Mouse (Mus musculus): ENCODE measurements around the gene Hspa5. TPM values are rescaled to one million over a fixed set of nuclear protein-coding genes. Genes with fewer than 3 reads are reported as not detected.
"Not testable (repeated sequence)": the region's sequence is repeated elsewhere in the genome, so short reads cannot be mapped to it uniquely, and the experiment has no call there.

Gene Hspa5
- polyA plus RNA-seq, 1 experiment from 2014 or later = 991 TPM

DNA sequence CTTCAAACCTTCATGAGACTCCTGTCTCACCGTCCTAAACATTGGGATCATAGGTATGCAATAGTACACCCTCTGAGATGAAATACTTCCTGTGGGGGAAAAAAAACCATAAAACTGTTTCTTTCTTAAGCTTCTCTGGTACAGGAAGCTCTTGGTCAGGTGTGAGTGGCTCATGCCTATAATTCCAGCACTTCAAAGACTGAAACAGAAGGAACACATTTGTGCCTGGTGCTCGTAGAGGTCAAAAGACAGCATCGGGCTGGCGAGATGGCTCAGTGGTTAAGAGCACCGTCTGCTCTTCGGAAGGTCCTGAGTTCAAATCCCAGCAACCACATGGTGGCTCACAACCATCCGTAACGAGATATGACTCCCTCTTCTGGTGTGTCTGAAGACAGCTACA, 27.3 kb upstream of the Hspa5 start:
- 95% methylated on average over 8 of the region's 8 CpGs for WGBS
- Histone ChIP-seq H3K4me3 (ENCODE audit: low read length) (no peak overlapping the region), H3K9me3 (ENCODE audit: control insufficient read depth, low read length) (no peaks in the 10 kb centered on the region), H3K4me1 (ENCODE audit: control insufficient read depth, insufficient read depth, low read length) (no peaks in the 10 kb centered on the region), H3K36me3 (ENCODE audit: control insufficient read depth, insufficient read depth, low read length) (no peaks in the 10 kb centered on the region), H3K27ac (ENCODE audit: low read length) (no peak overlapping the region), H3K4me2 (ENCODE audit: low read depth, low read length) (no peak overlapping the region), H3K27me3 (replicated peaks; ENCODE audit: control insufficient read depth, insufficient read depth, low read length) (no peaks in the 10 kb centered on the region), H3K9ac (ENCODE audit: low read depth, low read length) (no peak overlapping the region)
- no peak for ATAC-seq

- no peaks in the 10 kb centered on the region for H3K4me1 ChIP-seq (ENCODE audit: control insufficient read depth, insufficient read depth, low read length)
- no peak overlapping the region for H3K27ac ChIP-seq (ENCODE audit: low read length)
- H3K9ac ChIP-seq (ENCODE audit: low read depth, low read length) = no peak overlapping the region
- H3K4me2 ChIP-seq (ENCODE audit: low read depth, low read length) = no peak overlapping the region
- 91% methylated on average over 2 of the region's 2 CpGs for WGBS
- H3K36me3 ChIP-seq (ENCODE audit: control insufficient read depth, insufficient read depth, low read length) = no peaks in the 10 kb centered on the region
- H3K27me3 ChIP-seq (replicated peaks; ENCODE audit: control insufficient read depth, insufficient read depth, low read length) = no peaks in the 10 kb centered on the region
- no peak for ATAC-seq
- H3K9me3 ChIP-seq (ENCODE audit: control insufficient read depth, low read length) = no peaks in the 10 kb centered on the region
- no peak overlapping the region for H3K4me3 ChIP-seq (ENCODE audit: low read length)
Observed at GRCm38 (mm10) chr2:34745673-34746072, 26.1 kb upstream of the Hspa5 start.

- ATAC-seq = no peak
- no peak overlapping the region for H3K27ac ChIP-seq (ENCODE audit: low read length)
- 74% methylated on average over 4 of the region's 4 CpGs for WGBS
Observed at GRCm38 (mm10) chr2:34748479-34748878, 23.3 kb upstream of the Hspa5 start.

DNA sequence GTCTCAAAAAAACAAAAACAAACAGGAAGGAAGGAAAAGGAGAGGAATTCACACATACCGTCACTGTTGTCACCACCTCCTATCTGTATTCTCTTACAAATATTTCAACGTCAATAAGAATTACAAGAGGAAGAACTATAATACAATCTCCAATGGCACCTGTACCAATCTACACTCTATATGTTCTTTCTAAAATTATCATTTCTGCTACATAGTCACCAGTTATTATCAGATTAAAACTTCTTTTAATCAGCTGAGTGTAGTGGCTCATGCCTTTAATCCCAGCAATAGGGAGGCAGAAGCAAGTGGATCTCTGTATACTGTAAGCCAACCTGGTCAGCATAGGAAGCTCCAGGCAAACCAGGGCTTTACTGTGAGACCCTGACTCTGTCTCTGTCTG, 21.5 kb upstream of the Hspa5 start:
- no peaks in the 10 kb centered on the region for H3K36me3 ChIP-seq (ENCODE audit: control insufficient read depth, insufficient read depth, low read length)
- no peak for ATAC-seq
- H3K9ac ChIP-seq (ENCODE audit: low read depth, low read length) = no peak overlapping the region
- no peak overlapping the region for H3K4me2 ChIP-seq (ENCODE audit: low read depth, low read length)
- no peaks in the 10 kb centered on the region for H3K9me3 ChIP-seq (ENCODE audit: control insufficient read depth, low read length)
- 77% methylated on average over 2 of the region's 2 CpGs for WGBS
- H3K4me1 ChIP-seq (ENCODE audit: control insufficient read depth, insufficient read depth, low read length) = peaks cover 15% of the 10 kb centered on the region
- no peak overlapping the region for H3K4me3 ChIP-seq (ENCODE audit: low read length)
- H3K27ac ChIP-seq (ENCODE audit: low read length) = no peak overlapping the region
- no peaks in the 10 kb centered on the region for H3K27me3 ChIP-seq (replicated peaks; ENCODE audit: control insufficient read depth, insufficient read depth, low read length)

More at GRCm38 (mm10) chr2:34748479-34748878, 23.3 kb upstream of the Hspa5 start:
- peaks cover 12% of the 10 kb centered on the region for H3K4me1 ChIP-seq (ENCODE audit: control insufficient read depth, insufficient read depth, low read length)
- no peak overlapping the region for H3K4me2 ChIP-seq (ENCODE audit: low read depth, low read length)
- H3K9ac ChIP-seq (ENCODE audit: low read depth, low read length) = no peak overlapping the region
- no peaks in the 10 kb centered on the region for H3K36me3 ChIP-seq (ENCODE audit: control insufficient read depth, insufficient read depth, low read length)
- no peak overlapping the region for H3K4me3 ChIP-seq (ENCODE audit: low read length)
- H3K9me3 ChIP-seq (ENCODE audit: control insufficient read depth, low read length) = no peaks in the 10 kb centered on the region
- no peaks in the 10 kb centered on the region for H3K27me3 ChIP-seq (replicated peaks; ENCODE audit: control insufficient read depth, insufficient read depth, low read length)

DNA sequence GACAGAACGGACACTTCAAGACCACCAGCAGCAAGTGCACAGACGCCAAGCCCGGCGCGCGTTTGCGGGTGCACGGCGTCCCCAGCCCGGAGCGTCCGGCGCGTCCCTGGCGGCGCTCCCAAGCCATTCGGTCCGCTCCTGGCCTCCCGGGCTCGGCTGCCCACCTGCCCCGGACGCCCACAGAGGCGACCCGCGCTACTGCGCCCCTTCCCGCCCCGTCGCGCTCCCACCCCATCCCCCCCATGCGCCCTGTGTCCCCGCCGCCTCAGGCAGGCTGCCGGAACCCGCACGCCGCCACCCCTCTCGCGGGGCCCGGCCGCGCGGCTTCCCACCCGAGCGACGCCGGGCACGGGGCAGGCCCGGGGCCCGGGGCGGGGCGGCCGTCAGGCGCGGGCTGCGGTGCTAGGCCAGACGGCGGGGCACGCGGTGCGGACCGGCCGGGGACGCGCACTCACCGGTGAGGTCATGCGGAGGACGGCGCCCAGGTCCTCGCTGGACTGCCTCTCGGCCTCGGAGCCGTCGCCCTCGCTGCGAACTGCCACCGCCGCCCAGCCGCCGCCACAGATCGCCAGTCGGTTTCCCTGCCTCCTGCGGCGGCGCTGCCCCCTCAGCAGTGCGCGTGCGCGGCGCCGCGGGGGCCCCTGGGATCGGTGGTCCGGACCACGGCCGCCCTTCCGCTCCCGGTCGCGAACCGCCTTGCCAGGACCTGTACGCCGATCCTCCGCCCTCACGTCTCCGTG, 17.8 kb upstream of the Hspa5 start:
- peak; percentile 97 for ATAC-seq
- Histone ChIP-seq H3K9me3 (ENCODE audit: control insufficient read depth, low read length) (no peaks in the 10 kb centered on the region), H3K36me3 (ENCODE audit: control insufficient read depth, insufficient read depth, low read length) (no peaks in the 10 kb centered on the region), H3K9ac (ENCODE audit: low read depth, low read length) (peak overlapping the region; percentile 96), H3K4me1 (ENCODE audit: control insufficient read depth, insufficient read depth, low read length) (peaks cover 16% of the 10 kb centered on the region), H3K27me3 (replicated peaks; ENCODE audit: control insufficient read depth, insufficient read depth, low read length) (no peaks in the 10 kb centered on the region), H3K4me3 (ENCODE audit: low read length) (peak overlapping the region; percentile 93), H3K27ac (ENCODE audit: low read length) (peak overlapping the region; percentile 88), H3K4me2 (ENCODE audit: low read depth, low read length) (peak overlapping the region; percentile 61)
- under 1% methylated on average over 102 of the region's 106 CpGs for WGBS

- Histone ChIP-seq H3K9ac (ENCODE audit: low read depth, low read length) (peak within 1 kb of the TSS; percentile 96), H3K4me2 (ENCODE audit: low read depth, low read length) (peak within 1 kb of the TSS; percentile 61), H3K4me1 (ENCODE audit: control insufficient read depth, insufficient read depth, low read length) (peaks cover 16% of the 10 kb centered on the region), H3K36me3 (ENCODE audit: control insufficient read depth, insufficient read depth, low read length) (no peaks in the 10 kb centered on the region), H3K27me3 (replicated peaks; ENCODE audit: control insufficient read depth, insufficient read depth, low read length) (no peaks in the 10 kb centered on the region), H3K9me3 (ENCODE audit: control insufficient read depth, low read length) (no peaks in the 10 kb centered on the region), H3K27ac (ENCODE audit: low read length) (peak within 1 kb of the TSS; percentile 88), H3K4me3 (ENCODE audit: low read length) (peak within 1 kb of the TSS; percentile 93)
- ATAC-seq = peak; percentile 26
- WGBS = 1% methylated on average over 14 of the region's 14 CpGs
Observed at GRCm38 (mm10) chr2:34754551-34755358, 17.0 kb upstream of the Hspa5 start, which contains the start of gene Gapvd1. Gene Gapvd1 (minus strand): TSS chr2:34755232.

DNA sequence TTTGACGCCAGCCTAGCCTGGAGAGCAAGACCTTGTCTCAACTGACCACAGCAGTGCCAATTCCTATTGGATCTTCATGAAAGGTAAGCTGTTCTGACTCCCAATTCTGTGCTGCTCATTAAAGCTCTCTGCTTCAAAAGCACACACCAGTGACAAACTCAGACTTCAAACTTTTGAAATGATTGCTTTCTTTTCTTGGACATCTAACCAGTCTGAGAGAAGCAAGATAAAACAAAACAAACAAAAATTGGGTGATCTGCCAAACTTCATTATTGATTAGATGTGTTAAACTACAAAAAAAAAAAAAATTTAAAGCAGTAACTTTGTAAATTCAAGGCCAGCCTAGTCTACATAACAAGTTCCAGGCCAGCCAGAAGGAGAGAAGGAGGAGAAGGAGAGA, 14.4 kb upstream of the Hspa5 start:
- Histone ChIP-seq H3K4me3 (ENCODE audit: low read length) (no peak overlapping the region), H3K4me2 (ENCODE audit: low read depth, low read length) (no peak overlapping the region), H3K36me3 (ENCODE audit: control insufficient read depth, insufficient read depth, low read length) (no peaks in the 10 kb centered on the region), H3K4me1 (ENCODE audit: control insufficient read depth, insufficient read depth, low read length) (peaks cover 9% of the 10 kb centered on the region), H3K9me3 (ENCODE audit: control insufficient read depth, low read length) (no peaks in the 10 kb centered on the region), H3K27me3 (replicated peaks; ENCODE audit: control insufficient read depth, insufficient read depth, low read length) (no peaks in the 10 kb centered on the region), H3K27ac (ENCODE audit: low read length) (no peak overlapping the region), H3K9ac (ENCODE audit: low read depth, low read length) (no peak overlapping the region)
- 71% methylated on average over 1 of the region's 1 CpGs for WGBS
- no peak for ATAC-seq

- 91% methylated on average over 5 of the region's 5 CpGs for WGBS
- not testable (repeated sequence) for ATAC-seq
Observed at GRCm38 (mm10) chr2:34761272-34761671, 10.5 kb upstream of the Hspa5 start.

GRCm38 (mm10) chr2:34762174-34762573, 9.6 kb upstream of the Hspa5 start:
- H3K27me3 ChIP-seq (replicated peaks; ENCODE audit: control insufficient read depth, insufficient read depth, low read length) = no peaks in the 10 kb centered on the region
- WGBS = 66% methylated on average over 2 of the region's 2 CpGs
- no peak overlapping the region for H3K4me3 ChIP-seq (ENCODE audit: low read length)
- no peak overlapping the region for H3K4me2 ChIP-seq (ENCODE audit: low read depth, low read length)
- no peaks in the 10 kb centered on the region for H3K9me3 ChIP-seq (ENCODE audit: control insufficient read depth, low read length)
- ATAC-seq = no peak
- H3K4me1 ChIP-seq (ENCODE audit: control insufficient read depth, insufficient read depth, low read length) = no peaks in the 10 kb centered on the region
- H3K27ac ChIP-seq (ENCODE audit: low read length) = no peak overlapping the region
- H3K36me3 ChIP-seq (ENCODE audit: control insufficient read depth, insufficient read depth, low read length) = no peaks in the 10 kb centered on the region
- no peak overlapping the region for H3K9ac ChIP-seq (ENCODE audit: low read depth, low read length)

More at GRCm38 (mm10) chr2:34761272-34761671, 10.5 kb upstream of the Hspa5 start:
- H3K4me2 ChIP-seq (ENCODE audit: low read depth, low read length); H3K9me3 ChIP-seq (ENCODE audit: control insufficient read depth, low read length); H3K9ac ChIP-seq (ENCODE audit: low read depth, low read length); H3K27ac ChIP-seq (ENCODE audit: low read length); H3K27me3 ChIP-seq (replicated peaks; ENCODE audit: control insufficient read depth, insufficient read depth, low read length); H3K36me3 ChIP-seq (ENCODE audit: control insufficient read depth, insufficient read depth, low read length); H3K4me1 ChIP-seq (ENCODE audit: control insufficient read depth, insufficient read depth, low read length); H3K4me3 ChIP-seq (ENCODE audit: low read length): not testable (repeated sequence)
